Mouse (Mus musculus): ENCODE measurements at regions not wholly inside any gene's neighbourhood (a gene's known extent, or its start where the extent isn't known, plus 50 kb on each side); places are given as distances from the start of the nearest gene placed in this dataset.

DNA sequence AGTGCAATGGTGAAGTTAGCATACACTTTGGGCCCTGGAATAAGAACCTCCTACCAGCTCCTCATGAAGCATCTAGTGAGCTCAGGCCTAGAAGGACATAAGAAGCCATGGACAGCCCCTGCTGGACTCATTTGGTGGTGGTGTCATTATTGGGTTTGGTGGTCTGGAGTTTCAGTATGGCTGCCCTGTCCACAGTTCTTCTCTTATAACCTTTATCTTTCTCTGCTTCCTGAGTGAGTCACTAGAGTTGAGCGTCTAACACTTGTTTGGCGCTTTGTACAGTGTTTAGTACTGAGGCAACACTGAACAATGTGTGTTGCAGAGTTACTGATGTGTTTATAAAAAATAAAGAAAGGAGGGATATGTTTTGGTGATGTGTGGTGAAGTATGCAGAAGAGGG lies 58.5 kb upstream of the Cxcr4 start:
- ATAC-seq (replicated peaks; ENCODE audit: low read depth, poor library complexity, severe bottlenecking): 0 out of 2 replicates have a peak, but pooled peaks have one; percentile 22

DNA sequence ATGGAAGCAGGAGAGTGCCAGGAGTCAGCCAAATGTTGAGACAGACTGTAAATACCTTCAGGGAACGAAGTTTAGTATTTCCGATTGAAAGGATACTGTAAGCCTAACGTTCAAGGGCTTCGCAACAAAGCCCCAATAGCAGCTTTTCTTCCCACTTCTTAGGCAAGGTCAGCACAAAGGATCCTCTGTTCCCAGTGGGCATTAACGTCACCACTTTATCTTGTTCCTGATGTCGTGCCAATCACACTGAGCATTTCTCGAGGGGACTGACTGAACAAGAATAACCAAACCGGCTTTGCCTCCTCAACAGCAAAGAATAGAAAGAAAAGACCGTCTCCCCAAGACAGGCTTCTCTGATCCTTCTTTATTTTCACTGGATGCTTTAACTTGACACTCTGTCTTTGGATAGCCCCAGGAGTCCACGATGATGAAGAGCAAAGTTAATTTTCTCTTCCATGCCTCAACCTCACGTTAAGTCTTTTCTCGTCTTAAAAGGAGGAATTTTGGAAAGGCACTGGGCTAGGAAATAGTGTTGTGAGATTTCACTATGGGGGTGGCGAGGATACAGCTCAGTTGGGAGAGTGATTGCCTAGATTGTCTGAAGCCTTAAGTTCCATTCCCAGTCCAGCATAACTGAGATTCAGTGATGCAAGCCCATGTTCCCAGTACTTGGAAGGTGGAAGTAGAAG lies 57.5 kb upstream of the Cxcr4 start:
- no peak for ATAC-seq (replicated peaks; ENCODE audit: low read depth, poor library complexity, severe bottlenecking)

DNA sequence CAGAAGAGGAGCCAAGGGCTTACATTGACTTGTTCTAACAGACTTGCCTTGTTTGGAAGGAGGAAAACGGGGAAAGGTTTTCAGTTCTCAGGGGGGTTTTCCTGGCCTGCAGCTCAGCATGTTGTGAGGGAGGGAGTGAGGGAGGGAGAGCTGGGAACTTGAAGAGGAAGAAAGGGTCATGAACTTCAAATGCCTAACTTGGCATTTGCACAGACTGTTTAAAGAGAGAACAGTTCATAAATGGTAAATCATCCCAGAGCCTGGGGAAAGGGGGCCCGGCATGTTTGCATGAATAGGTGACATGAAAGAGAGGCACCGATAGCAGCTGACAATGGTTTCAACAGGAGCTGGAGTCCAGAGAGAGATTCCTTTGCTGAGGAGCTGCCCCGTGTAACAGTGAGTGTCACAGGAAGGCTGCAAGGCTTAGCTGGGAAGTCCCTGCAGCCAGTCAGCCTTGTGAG lies 51.3 kb upstream of the Cxcr4 start:
- no peak for ATAC-seq (replicated peaks; ENCODE audit: low read depth, poor library complexity, severe bottlenecking)

DNA sequence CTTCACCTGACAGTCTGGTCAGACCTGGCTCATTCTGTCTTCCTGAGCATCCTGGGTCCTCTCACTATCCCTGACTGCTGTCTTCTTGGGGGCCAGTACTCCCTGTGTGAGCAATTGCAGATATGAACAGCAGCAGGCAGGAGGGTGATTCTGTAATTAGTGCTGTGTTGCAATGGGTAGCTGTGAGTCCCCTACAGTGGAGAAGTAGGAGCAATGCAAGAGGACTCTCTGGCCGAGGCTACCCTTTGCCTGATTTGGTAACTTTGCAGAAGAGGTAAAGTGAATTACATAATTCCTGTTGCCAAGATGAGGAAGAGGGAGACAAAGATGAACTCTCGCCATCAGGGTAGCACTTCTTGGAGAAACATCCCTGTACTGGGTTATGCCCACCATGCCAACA lies 50.1 kb upstream of the Cxcr4 start:
- ATAC-seq (replicated peaks; ENCODE audit: low read depth, poor library complexity, severe bottlenecking): peak; percentile 89

Data from common myeloid progenitor, adult 5-6 weeks (primary cell).